Mouse (Mus musculus) gastrocnemius, postnatal 4 days (tissue): ENCODE results near the gene Ccdc62. TPM values are rescaled to one million over a fixed set of nuclear protein-coding genes. Genes with fewer than 3 reads are reported as not detected.
A peak's percentile ranks its signal among the peaks of the same experiment; 100 is the strongest.

Experiments
- DNase-seq, 2 experiments: peaks; one replicate each; pipeline ENCODE4 v3.0.0; 2021 to 2022; ENCODE audit warnings: low spot score in 2 of 2, mixed read lengths in 2 of 2
- total RNA-seq, 2 experiments: library from RNA; stranded (reverse); gene quantifications; 2 replicates each; pipeline ENCODE4 v1.2.3; 2021

Ccdc62 gene
- total RNA-seq, 2 experiments from 2014 or later, result 2.5 to 4.1 TPM

GRCm38 (mm10) chr5:124000824-124001223 is 70.3 kb downstream of the Ccdc62 start:
- DNase-seq, result peak; percentile 82 to 88

- DNase-seq, result no peak
Measured at GRCm38 (mm10) chr5:124001274-124001673, 70.8 kb downstream of the Ccdc62 start.

- DNase-seq, result peak in 1 of 2 experiments; percentile 66
Measured at GRCm38 (mm10) chr5:124002876-124003275, 72.4 kb downstream of the Ccdc62 start.

- DNase-seq, result no peak
Measured at GRCm38 (mm10) chr5:124003375-124003774, 72.9 kb downstream of the Ccdc62 start.

GRCm38 (mm10) chr5:124004356-124005150 is 74.1 kb downstream of the Ccdc62 start:
- DNase-seq, result no peak

- no peak for DNase-seq
Measured at GRCm38 (mm10) chr5:124005151-124005500, 74.6 kb downstream of the Ccdc62 start.

- DNase-seq, result no peak
Measured at GRCm38 (mm10) chr5:124005591-124005990, 75.1 kb downstream of the Ccdc62 start.

GRCm38 (mm10) chr5:124006082-124006873 is 75.8 kb downstream of the Ccdc62 start:
- DNase-seq, result no peak

- DNase-seq, result peak in 1 of 2 experiments; percentile 62
Measured at GRCm38 (mm10) chr5:124006891-124007491, 76.5 kb downstream of the Ccdc62 start.

GRCm38 (mm10) chr5:124010077-124010476 is 79.6 kb downstream of the Ccdc62 start:
- DNase-seq, result no peak

- peak in 1 of 2 experiments; percentile 77 for DNase-seq
Measured at GRCm38 (mm10) chr5:124010910-124011655, 80.6 kb downstream of the Ccdc62 start.

- no peak for DNase-seq
Measured at GRCm38 (mm10) chr5:124011927-124012326, 81.4 kb downstream of the Ccdc62 start.

- no peak for DNase-seq
Measured at GRCm38 (mm10) chr5:124012885-124013284, 82.4 kb downstream of the Ccdc62 start.

GRCm38 (mm10) chr5:124013747-124014146 is 83.3 kb downstream of the Ccdc62 start:
- DNase-seq, result no peak

- no peak for DNase-seq
Measured at GRCm38 (mm10) chr5:124014180-124014579, 83.7 kb downstream of the Ccdc62 start.

GRCm38 (mm10) chr5:124014791-124015251 is 84.3 kb downstream of the Ccdc62 start:
- no peak for DNase-seq

GRCm38 (mm10) chr5:124015727-124016126 is 85.2 kb downstream of the Ccdc62 start:
- DNase-seq, result no peak

GRCm38 (mm10) chr5:124016291-124016821 is 85.9 kb downstream of the Ccdc62 start:
- no peak for DNase-seq

- DNase-seq, result no peak
Measured at GRCm38 (mm10) chr5:124017941-124018340, 87.5 kb downstream of the Ccdc62 start.

- DNase-seq, result no peak
Measured at GRCm38 (mm10) chr5:124018651-124019050, 88.2 kb downstream of the Ccdc62 start.
